Mouse (Mus musculus) thymus, postnatal 10 days (tissue): ENCODE data around the gene B230104I21Rik.

Source experiments
- DNase-seq, 2 experiments: peaks; one replicate each; pipeline ENCODE4 v3.0.0; 2021; ENCODE audit warnings: low spot score in 2 of 2

Gene B230104I21Rik

DNA sequence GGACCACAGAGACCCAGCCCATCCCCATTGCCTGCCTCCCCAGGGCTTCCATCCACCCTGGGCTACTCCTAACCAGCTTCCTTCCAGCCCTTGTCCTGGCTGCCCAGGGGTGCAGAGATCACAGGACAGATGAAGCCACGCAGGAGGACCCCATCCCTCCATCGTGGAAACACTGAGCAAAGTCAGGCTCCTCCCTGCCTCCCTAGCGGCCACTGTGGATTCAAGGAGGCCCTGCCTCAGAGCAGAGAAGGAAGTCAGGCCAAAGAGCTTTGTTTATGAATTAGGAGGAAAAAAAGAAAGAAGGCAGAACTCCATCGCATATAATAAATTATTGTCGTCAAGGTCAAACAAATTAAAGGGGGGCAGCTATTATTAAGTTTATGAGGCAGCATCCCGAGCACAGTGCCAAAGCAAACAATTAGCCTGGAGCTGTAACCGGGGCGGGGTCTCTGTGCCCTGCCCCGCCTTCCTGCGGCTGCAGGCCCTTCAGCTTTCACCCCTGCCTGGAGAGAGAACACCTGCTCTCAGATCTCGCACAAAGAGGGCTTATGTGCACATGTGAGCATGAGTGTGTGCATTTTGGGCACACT lies 12.4 kb downstream of the B230104I21Rik start:
- no peak for DNase-seq

DNA sequence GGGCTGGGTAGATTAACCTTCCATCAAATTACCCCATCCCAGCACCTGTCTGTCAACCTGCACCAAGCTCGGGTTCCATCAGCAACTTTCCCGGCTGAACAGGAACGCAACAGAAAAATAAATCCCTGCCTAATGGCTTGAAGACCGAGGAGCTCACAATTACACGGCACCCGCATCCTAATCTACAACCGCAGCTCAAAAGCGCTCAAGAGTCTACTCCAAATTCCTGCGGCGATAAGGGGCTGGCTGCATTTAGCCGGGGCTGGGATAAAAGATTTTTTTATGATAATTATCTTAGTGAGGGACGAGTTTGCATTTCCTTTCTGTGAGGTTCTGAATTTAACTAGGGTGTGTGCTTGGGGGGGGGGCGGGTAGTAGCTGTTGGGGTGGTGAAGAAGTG lies 16.3 kb downstream of the B230104I21Rik start:
- no peak for DNase-seq

DNA sequence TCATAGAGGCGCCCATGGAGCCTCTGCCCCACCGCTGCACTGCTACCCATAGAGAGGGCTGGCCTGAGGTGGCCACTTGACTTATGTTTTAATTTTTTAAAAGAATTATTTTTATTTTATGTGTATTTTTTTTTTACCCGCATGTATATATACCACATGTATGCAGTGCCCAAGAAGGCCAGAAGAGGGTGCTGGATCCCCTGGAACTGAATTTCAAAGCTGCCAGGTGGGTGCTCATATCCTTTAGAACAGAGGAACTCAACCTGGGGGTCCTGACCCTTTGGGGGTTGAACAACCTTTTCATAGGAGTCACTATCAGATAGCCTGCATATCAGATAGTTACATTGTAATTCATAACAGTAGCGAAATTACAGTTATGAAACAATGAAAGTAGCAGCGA lies 19.5 kb downstream of the B230104I21Rik start:
- no peak for DNase-seq

GRCm38 (mm10) chr4:154358370-154358769 lies 22.4 kb downstream of the B230104I21Rik start:
- no peak for DNase-seq

- DNase-seq, result no peak
These were observed 22.9 kb downstream of the B230104I21Rik start for GRCm38 (mm10) chr4:154358816-154359215.

DNA sequence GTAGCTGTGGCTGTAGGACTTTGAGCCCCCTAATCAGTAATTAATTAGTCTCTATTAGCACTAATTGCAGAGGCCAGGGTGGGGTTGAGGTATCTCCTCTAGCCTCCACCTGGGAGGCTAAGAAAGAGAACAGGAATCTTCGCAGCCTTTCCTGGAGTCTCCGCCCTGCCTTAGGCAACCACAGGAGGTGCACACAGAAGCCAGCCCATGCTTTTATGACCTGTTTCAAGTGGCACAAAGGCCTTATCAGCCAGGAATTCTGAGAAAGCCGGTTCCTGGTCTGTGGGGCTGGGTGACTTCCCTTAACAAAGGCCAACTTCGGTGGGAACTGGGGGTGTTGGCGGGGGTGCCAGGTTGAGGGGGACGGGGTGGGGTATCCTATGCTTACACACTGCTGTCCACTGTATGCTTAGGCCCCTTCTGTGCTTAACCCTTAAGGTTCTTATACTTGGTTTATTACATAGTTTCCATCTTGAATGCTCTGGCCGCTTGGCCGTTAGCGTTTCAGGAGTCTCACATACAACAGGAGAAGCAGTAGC lies 23.9 kb downstream of the B230104I21Rik start:
- no peak for DNase-seq

- DNase-seq, result no peak
These were observed 24.5 kb downstream of the B230104I21Rik start for GRCm38 (mm10) chr4:154360441-154360840.

- DNase-seq, result no peak
These were observed 24.9 kb downstream of the B230104I21Rik start for GRCm38 (mm10) chr4:154360850-154361249.

GRCm38 (mm10) chr4:154364752-154365151 lies 28.8 kb downstream of the B230104I21Rik start:
- no peak for DNase-seq

GRCm38 (mm10) chr4:154366836-154367235 lies 30.9 kb downstream of the B230104I21Rik start:
- DNase-seq, result no peak

DNA sequence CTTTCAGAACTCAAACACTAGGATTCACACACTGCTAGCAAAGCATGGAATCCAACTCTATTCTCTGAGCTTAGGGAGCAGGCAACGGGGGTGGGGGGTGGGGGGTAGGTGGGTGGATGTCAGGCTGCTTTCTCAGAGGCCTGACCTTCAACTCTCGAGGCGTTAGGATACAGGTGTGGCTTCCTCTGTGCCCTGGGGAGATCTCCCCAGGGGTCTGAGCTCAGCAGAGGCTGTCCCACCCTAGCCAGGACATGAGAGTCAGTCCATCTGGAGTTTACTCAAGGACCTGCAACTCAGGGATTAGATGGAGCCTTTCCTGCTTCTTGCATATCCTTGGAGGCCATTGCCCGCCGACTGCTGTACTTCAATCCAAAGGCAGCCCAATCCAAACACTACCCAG lies 33.2 kb downstream of the B230104I21Rik start:
- DNase-seq, result no peak

DNA sequence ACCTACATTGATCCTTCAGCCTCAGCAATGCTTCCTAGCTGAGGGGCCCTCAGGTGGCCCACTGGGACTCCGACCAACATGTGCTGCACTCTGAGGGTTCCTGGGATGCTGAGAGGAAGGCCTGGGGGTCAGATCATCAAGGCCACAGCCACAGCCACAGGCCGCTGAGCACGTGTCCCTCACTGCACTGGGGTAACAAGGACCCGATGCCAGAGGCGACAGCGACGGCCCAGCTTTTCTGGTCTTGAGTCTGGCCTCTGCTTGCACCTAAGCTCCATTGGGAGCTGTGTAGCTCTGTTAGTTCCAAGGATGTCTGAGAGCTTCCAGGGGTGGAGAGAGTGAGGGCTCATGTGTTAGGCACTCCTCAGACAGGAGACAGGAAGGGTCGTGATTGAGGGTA lies 34.9 kb downstream of the B230104I21Rik start:
- no peak for DNase-seq

GRCm38 (mm10) chr4:154371542-154372247 lies 35.8 kb downstream of the B230104I21Rik start:
- DNase-seq, result no peak

GRCm38 (mm10) chr4:154375939-154376625 lies 40.2 kb downstream of the B230104I21Rik start:
- peak in 1 of 2 experiments; percentile 10 for DNase-seq

GRCm38 (mm10) chr4:154378876-154379275 lies 42.9 kb downstream of the B230104I21Rik start:
- DNase-seq, result no peak

- DNase-seq, result no peak
These were observed 49.3 kb downstream of the B230104I21Rik start for GRCm38 (mm10) chr4:154385208-154385607.

GRCm38 (mm10) chr4:154385918-154386317 lies 50.0 kb downstream of the B230104I21Rik start:
- DNase-seq, result no peak

DNA sequence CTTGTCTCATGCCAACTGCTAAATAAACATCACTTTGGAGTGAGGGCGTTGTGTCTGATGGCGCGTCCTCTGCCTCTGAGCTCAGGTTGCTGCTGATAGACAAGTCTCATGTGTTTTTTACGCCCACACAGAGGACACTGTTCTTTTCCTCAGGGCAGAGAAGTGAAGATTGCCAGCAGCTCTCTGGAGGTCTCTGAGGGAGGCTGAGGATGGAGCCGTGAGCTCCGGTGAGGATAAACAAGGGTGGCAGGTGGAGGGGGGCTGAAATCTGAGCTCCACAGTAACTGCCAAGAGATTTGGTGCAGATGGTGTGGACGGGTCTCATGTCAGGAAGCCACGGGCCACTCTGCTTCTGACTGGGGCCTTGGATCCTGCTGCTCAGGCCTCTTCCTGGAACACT lies 50.9 kb downstream of the B230104I21Rik start:
- DNase-seq, result no peak

- no peak for DNase-seq
These were observed 53.7 kb downstream of the B230104I21Rik start for GRCm38 (mm10) chr4:154389641-154390040.

GRCm38 (mm10) chr4:154390333-154391080 lies 54.6 kb downstream of the B230104I21Rik start:
- DNase-seq, result no peak

DNA sequence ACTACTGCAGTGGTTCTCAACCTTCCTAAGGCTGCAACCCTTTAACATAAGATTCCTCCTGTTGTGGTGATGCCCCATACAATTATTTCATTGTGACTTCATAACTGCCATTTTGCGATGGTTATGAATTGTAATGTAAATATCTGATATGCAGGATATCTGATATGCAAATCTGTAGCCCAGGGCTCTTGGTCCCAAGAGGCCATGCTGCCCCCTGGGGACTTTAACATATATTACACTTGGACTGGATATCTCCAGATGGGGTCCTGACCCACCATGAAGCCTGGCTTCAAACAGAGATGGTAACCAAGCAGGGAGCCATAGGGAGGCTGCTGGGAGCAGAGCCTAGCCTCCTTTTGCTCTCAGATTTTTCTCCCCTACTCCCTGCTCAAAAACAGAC lies 56.7 kb downstream of the B230104I21Rik start:
- no peak for DNase-seq
